Mouse (Mus musculus): ENCODE data around the gene Cd24a.

The Cd24a gene

DNA sequence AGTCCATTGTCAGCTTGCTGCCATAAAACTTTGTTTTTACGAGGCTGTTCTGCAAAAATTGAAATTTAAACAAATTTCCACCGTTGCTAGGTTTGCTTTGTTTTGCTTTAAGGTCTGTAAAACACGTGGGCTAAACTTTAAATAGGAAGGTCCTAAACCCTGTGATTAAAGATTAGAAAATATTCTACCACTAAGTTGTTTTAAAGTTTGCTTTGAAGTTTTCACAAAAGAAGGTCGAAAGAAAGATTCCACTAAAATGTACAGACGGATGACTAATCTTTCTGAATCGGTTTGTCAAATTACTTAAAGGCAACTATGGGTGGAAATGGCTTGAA, at the start of gene Cd24a:
Cd24a (plus strand) TSS at position 288 of the 335 bp plus-strand sequence.
- DNase-seq: no peak

DNA sequence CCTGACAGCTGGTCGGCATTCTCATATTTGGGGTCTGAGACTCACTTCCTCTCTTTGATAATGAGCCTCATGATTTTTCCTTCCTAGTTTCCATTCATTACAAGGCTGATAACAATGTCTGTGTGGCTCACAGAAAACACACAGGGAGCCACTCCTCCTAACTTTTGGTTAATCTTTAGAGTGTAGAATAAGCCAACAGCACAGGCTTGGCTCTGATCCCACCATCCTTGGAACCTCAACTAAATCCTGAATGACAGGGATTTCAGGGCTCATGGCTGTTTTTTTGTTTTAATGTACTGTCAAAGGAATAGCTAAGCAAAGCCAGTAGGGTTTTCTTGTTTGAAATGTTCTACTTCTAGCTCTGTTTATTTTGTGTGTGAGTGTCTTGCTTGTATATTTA, 43.7 kb upstream of the Cd24a start:
- DNase-seq: no peak

DNA sequence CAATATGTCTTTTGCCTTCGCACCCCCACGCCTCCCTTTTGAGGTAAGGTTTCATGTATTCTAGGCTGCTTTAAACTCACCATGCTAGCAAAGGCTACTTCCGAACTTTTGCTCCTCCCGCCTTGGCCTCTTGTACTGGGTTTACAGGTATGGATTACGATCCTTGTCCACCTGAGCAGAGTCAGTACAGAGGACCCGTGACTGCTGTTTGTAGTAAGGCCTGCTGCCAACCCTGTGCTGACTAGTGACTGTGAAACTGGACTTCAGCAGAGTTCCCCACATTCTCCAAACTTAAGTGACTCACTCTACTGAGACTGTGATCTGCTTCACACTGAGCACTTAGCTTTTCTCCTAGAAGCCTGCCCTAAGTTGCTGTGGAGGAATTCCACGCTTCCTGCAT, 40.4 kb upstream of the Cd24a start:
- DNase-seq: no peak

DNA sequence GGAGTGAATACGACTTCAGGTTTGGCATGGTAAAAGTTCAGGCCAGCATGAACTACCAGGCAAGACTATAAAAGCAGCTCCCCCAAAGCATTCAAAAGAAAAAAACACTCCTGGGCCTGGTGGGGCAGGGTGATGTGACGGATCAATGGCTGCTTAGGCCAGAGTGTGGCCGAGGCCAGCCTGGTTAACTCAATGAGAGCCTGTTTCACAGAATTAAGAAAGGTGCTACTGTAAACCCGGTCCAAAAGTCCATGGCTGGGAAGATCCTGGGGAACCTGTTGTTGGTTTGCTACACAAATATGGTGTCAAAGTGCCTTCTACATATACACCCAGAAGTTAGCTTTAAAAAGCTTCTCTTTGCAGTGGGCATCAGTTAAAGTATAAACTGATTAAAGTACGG, 39.3 kb upstream of the Cd24a start:
- no peak for DNase-seq

DNA sequence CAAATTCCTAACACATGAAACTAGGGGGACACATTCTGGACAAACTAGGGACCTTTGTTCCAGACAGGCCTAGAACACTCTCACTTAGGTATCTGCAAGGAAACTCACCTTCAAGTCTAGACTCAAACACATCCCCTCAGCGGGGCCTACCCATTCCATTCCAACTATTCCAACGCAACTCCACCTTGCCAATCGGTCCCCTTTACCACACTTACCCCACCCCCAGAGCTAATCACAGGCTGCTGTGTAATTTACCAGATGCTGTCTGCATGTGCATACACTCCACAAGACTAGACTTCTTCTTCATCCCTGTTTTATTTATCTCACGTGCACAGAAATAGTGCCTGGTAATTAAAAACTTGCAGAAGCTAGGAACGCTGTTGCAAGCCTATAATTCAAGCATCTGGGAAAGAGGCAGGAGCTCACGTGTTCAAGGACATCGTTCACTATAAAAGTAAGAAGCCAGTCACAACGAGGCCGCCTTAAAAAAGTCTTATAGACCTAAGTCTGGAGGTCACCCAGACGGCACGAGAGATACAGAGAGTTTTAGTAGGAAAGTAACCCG, 38.3 kb upstream of the Cd24a start:
- DNase-seq: no peak

DNA sequence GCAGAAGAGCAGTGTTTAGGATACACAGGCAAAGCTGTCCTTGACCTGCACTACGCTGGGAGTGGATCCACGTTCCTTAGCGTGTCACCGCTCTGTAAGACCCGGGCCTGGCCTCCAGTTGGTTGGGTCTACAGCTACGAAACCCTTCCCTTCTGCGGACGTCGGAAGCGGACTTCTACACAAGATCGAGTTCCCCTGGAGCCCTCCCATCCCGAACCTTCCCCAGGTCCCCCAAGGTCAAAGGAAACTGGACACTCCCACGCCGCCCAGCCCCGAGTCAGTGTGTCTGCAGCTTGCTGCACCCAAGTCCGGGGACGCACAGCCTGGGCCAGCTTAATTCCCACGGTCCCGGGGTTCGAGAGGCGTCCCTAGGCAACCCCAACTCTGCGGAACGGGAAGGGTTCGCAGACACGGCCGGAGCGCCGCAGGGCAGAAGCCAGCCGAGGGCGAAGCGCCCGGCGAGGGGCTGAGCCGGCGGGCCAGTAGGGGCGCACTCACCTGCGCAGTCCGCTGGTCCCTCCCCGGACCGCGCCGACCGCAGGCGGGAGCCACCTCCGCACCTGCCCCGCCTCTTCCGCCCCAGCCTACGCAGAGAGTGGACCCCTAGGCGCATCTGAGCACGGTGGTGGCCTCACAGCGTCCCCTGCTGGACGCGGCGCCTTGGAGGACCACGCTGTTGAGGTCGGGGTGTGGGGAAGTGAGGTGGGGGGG, 37.5 kb upstream of the Cd24a start, which contains the start of gene 1700021F05Rik:
1700021F05Rik (minus strand) TSS at position 553 of the 711 bp plus-strand sequence.
- peak; percentile 97 for DNase-seq

DNA sequence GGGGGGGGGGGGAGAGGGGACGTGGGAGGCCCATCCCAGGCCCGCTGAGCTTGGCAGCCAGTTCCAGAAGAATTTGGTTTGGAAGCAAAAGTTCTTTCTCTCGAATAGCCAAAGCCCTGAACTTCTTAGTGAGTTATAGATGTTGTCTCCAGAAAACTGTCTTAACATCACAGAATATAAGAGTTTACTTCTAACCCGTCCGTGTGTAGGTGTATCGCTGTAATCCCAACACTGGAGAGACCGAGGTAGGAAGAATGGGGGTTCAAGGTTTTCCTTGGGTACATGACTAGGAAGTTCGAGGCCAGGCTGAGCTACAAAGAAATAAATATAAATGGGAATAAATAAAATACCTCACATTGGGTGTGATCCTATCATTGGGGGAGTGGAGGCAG, 36.9 kb upstream of the Cd24a start:
- DNase-seq: no peak

DNA sequence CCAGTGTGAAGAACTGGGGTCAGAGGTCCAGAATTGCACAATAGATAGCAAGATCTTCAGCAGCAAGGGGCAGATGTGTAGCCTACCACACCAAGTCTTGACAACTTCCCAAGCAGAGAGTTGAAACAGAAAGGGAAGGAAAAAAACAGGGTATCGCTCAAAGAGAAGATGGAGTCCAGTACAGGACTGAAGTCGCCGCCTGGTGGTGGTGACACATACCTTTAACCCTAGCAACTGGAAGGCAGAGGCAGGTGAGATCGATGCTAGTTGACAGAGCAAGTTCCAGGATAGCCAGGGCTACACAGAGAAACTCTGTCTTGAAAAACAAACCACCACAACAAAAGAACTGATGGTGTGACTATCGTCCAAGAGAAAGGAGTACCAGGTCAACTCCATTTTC, 28.7 kb upstream of the Cd24a start:
- no peak for DNase-seq

DNA sequence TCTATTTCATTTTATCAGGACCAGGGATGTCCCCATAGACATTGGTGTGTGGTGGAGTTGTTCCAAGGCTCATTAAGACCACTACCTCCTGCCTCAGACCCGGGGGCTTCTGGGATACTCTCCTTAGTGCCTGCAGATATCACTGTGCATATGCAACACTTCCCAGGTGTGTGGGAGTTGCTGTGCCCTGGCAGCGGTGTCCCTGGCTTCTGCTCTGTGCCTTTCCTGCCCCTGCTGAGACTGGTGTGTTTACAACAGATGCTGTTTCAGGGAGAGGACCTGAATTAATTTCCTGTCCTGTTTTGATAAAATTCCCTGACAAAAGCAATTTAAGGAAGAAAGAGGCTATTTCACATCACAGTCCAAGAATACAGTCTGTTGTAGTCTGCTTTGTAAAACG, 27.2 kb upstream of the Cd24a start:
- no peak for DNase-seq

DNA sequence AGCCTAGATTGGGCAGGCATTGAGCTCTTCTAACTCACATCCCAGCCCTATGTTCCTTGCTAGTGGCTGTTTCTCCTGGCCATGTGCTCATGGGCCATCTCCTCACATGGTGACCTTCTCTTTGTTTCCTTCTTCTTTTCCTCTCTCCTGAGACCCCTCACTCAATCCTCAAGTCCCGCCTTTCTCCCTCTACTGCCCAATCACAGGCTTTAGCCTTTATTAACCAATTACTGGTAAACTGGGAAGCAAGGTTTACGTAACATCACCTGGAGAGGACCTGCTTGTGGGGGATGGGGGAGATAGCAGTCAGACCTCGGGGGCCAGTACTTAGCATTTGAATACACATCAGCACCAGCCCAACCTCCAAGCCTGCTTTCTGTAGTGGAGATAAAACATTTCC, 26.7 kb upstream of the Cd24a start:
- no peak for DNase-seq

DNA sequence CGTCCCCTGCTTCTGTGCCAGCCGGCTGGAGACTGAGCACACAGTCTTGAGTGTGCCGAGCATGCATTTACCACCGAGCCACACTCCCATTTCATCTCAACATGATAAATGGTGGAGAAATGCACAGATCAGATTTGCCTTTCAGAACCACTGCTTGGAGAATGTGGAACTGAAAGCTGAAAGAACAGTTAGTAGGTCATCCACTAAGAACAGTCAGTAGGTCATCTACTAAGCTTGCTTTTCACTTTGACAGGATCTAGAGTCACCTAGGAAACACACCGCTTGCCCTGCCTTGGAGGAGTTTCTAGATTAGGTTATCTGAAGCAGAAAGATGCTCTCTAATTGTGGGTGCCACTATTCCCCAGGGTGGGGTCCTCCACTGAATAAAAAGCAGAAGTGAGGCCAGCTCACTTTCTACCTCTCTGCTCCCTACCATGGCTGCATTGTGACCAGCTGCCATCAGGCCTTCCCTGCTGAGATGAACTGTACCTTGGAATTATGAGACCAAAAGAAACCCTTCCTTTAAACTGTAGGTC, 20.4 kb upstream of the Cd24a start:
- no peak for DNase-seq

DNA sequence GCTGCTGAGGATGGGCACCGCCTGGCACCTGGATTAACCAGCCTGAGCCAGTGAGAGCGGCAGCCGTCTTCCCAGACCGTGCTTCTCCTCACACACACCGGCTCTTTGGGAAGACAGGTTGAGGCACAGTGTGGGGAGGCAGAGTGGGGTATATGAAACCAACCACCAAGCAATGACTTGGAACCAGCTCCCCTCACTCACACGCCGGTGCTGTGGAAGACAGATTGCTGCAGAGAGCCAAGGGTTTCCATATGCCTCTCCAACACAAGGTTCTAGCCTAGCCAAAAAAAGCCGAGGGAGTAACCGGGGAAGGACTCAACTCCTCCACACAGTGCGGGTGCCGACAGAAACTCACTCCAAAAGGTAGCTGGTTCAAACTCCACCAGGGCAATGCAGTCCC, 18.8 kb upstream of the Cd24a start:
- no peak for DNase-seq

DNA sequence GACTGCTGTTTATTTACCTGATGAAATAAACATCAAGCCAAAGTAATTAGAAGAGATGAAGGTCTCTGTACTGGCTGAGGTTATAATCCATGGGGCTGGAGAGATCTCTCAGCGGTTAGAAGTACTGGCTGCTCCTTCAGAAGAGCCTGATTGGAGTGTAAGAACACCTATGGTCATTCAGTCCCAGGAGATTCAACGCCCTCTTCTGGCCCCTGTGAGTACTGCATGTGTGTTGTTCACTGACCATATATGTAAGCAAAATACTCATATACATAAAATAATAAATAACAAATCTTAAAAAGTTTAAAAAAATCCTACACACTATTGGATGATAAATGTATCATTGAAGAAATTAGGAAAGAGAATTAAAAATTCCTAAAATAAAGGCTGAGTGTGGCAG, 17.3 kb upstream of the Cd24a start:
- DNase-seq: no peak

DNA sequence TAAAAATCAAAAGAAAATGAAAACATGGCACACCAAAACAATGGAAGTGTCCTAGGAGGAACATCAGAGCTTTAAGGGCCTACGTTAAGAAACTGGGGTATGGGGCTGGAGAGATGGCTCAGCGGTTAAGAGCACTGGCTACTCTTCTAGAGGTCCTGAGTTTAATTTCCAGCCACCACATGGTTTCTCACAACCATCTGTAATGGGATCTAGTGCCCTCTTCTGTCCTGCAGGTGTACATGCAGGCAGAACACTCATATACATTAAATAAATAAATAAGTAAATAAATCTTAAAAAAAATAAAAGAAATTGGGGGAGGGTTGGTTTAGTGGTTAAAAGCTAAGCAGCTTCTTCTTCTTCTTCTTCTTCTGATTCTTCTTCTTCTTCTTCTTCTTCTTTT, 16.8 kb upstream of the Cd24a start:
- no peak for DNase-seq

DNA sequence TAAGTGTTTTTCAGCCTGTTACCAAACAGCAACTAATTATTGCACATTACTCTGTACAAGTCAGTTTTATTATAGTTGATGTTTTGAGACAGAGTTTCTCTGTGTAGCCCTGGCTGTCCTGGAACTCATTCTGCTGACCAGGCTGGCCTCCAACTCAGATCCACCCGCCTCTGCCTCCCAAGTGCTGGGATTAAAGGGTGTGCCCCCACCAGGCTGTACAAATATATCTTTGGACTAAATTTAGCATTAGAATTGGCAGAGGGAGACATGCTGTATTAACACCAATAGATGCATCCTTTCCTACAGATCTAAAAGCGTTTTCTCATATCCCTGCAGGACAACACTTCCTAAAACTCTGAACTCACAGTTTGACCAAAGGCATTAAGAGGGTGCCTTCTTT, 3.7 kb upstream of the Cd24a start:
- no peak for DNase-seq

DNA sequence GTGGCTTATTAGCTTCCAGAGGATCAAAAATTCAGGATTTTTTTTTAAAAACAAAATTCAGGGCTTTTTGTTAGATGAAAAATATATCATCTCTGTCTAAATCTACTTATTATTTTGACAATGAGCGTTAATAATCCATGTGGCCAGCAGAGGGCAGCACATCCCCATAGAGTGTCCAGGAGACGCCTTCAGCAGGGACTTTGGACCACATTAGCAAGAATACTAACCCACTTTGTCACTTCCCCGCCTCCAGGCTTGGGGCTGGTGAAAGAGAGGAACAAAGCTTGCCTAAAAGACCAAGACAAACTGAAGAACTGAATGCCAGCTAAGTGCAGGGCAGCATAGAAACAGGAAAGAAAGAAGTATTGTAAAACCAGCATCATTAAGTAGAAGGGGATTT, 3.1 kb upstream of the Cd24a start:
- DNase-seq: peak; percentile 82

DNA sequence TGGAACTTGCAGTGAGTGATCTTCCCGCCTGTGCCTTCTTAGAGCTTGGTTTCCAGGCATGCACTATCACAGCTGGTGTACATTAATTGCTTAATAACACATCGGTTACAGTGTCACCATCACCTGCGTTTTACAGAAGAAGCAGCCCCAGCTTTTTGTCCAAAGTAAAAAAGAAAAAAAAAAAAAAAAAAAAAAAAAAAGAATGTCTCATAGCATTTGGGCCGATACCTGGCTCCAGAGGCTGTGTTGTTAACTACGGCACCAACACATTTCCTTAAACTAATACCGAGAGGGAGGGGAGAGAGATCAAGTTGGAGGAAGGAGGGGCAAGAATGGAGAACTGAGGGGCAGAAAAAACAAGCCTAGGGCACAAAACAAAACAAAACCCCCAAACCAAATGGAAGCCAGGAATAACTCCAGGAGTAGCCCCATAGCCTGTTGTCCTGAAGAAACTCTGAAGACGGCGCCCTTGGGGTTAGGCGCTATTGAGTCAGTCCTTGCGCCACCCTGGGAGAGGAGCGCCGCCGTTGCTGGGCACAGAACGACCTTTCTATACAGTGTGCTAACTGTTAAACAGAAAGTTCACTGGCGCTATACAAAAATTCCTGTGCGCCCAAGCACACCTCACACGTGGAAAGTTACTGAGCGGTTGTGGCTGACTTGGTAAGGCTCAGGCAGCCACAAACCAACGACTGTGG, 636 bp upstream of the Cd24a start:
- peak; percentile 8 for DNase-seq

DNA sequence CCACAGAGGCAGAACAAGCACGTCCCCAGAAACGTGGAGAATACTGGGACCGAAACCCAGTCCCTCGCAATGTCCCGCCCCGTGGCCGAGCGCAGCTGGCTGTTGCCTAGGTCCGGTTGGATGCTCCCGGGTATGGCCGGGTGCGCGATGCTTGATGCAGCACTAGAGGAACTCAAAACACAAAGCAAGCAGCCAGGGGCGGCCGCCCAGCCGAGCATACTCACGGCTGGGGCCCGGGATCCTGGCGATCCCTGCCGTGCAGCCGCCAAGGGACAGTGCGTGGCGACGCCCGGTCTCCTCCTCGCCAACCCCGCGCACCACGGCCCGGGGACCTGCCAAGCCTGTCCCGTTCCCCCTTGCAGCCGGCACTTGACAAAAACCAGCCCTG, 276 bp downstream of the Cd24a start:
- DNase-seq: peak; percentile 60

DNA sequence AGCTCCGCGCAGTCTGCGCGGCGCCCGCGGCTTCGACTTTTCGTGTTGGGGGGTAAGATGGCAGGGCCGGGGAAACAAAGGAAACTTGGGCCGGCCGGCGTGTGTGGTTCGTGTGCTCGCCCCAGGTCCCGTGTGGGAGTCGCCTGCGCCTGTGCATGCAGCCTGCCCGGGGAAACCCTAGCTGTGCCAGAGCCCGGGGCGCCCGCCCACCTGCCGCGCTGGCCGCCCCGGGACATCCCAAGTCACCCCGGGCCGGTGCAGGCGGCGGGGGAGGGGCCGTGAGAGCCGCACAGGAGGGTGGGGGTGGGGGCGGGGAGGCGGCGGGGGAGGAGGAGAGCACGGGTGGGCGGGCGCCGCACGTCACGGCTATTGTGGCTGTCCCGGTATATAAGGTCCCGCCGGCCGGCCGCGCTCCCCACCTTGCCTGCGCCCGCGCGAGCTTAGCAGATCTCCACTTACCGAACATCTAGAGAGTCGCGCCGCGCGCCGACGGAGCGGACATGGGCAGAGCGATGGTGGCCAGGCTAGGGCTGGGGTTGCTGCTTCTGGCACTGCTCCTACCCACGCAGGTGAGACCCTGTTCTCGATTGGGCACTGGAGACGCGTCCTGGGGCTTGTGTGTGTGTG, 783 bp downstream of the Cd24a start:
- peak; percentile 68 for DNase-seq

DNA sequence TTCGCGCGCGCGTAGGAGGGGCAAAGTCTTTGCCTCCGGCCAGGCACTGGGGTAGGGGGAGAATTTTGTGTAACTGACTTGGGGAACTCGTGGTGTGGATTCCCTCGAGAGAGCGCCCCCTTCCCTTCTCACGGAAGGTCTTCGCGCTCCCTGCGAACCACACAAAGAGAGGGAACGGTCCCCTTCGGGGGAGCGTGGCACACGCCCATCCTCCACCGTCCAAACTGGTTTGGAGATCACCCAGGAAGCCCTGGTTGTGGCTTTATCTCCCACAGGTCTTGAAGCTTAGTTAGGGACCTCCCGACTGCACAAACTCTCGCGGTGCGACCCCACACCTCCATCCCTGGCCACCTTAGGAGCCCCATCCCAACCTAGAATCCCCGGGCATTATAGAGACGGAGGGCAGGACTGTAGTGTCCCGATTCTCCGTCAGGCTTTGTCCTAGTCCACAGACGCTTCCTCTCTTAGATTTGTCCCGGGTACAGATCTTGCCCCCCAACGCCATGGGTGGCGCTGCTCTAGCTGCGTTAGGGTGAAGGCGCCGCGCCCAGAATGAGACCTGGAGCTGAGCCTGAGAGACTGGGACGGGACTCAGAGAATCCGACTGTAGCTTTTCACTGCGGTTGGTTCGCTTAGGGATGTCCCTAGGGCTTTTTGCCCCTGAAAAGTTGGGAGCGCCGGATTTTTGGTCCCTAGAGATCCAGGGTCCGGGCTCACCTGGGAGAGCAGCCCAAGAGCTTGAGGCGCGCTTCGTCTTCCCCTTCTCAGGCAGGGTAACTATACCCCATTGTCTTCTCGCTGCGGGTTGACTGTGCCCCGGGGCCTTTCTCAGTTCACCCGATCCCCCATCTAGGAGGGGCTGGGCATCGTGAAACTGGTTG, 1.5 kb downstream of the Cd24a start:
- peak; percentile 54 for DNase-seq

DNA sequence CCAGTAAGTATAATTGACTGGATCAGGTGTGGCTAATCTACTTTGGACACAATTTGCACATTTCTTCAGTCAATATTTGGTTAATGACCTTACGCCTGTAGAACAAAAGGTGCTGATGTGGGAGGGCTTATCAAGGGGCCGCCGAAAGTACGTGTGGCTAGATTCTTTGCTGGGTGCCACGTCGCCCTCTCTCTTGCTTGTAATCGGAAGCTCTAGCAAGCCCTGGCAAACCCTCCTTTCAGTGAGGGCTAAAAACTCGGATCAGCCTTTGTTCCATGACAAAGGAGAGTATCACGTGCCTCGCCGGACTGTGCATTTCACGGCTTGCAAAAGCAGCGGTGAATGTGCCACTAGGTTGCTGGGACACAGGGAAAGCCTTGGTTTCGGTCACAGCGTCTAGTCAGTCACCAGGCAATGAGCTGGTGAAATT, 2.6 kb downstream of the Cd24a start:
- peak; percentile 32 for DNase-seq

DNA sequence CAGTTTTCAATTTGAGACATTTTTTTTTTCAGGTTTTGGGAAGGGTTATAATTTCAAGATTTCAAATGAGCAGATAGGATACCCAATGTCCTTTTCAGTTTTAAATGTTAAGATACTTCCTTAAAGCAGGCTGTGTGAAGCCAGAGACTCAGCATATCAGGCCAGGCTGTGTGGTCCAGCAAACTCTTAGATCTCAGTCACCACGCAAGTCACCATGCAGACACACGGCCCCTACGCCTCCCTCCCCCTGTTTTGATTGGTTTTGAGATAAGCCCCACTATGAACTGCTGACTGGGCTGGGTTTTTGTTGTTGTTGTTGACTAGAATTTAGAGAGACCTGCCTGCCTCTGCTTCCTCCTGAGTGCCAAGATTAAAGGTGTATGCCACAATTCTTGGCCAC, 3.2 kb downstream of the Cd24a start:
- no peak for DNase-seq

DNA sequence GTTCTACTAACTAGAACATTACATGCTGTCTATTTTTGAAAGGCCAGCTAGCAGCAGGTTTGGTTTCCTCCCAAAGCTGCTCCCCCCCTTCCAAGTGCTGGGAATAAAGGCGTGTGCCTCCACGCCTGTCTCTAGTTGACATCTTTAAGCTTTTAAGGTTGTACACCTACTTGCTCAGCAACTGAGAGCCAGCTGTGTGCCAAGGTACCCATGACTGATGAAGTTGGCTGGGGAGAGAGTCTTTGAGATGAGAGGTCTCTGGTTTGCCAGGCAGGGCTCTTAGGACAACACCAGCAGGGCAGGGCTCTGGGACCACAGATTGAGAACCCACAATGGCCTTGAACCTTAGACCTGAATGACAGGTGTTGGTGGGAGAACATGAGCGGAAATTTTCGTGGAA, 6.5 kb downstream of the Cd24a start:
- no peak for DNase-seq

All from lung, postnatal 10 days (tissue).